Mouse (Mus musculus) large intestine, adult 2 months (tissue): Measurements from ENCODE around the gene Nup133. TPM values are rescaled to one million over a fixed set of nuclear protein-coding genes. Genes with fewer than 3 reads are reported as not detected.

Experiments used
- DNase-seq: peaks from one replicate; pipeline ENCODE4 v3.0.0-alpha.2; 2012; ENCODE audit warnings: low read depth, low spot score
- WGBS: fragments of 180-500 bp; shearing (Covaris S2); methylation state at CpG from one replicate; pipeline ENCODE4 v1.1.7; 2018; 5-methylcytosine and 5-hydroxymethylcytosine counted together
- polyA plus RNA-seq: library from polyadenylated mRNA; depleted of rRNA; stranded (reverse); fragments of >200 nt; gene quantifications from 2 replicates; pipeline ENCODE4 v1.2.3, GENCODE M21; 2012; rRNA removed

Nup133 gene
- polyA plus RNA-seq, 1 experiment: 14.4 TPM

- 2% methylated on average over 17 of the region's 17 CpGs for WGBS
- DNase-seq: no peak
Observed at GRCm38 (mm10) chr8:123858574-123858940, 90.5 kb downstream of the Nup133 start.

- 84% methylated on average over 3 of the region's 3 CpGs for WGBS
- DNase-seq: no peak
Observed at GRCm38 (mm10) chr8:123857361-123857760, 91.7 kb downstream of the Nup133 start.

DNA sequence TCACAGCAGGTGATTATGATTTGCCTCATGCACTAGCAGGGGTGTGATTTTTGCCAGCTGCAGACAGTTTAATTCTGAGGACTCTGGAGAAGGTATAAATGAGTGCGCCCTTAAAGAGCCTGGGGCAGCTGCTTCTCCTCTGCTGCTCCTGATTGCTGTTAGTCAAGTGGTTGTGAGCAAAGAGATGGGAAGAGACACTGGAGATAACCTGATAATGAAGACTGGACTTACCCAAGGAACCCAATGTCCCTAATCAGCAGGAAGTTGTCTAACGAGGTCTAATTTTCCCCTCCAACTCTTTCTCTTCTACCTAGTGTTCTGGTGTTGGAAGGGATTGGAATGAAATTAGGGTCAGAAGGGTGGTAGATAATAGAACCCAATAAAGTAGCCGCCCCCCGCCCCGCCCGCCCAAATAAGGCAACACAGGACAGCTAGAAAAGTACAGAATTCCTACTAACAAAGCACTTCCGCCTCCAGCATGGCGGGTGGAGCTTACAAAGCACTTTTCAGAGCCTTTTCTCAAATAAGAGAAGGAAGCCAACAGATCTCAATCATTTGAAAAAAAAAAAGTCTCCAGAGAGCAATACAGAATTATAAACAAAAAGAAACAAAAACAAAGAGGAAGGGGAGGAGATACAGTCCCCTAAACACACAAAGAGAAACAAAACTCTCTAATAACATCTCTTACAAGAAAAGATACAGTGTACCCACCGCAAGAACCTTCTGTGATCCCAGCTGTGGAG lies 94.2 kb downstream of the Nup133 start:
- 79% methylated on average over 9 of the region's 9 CpGs for WGBS
- no peak for DNase-seq

- no peak for DNase-seq
- 87% methylated on average over 1 of the region's 1 CpGs for WGBS
Observed at GRCm38 (mm10) chr8:123854252-123854651, 94.8 kb downstream of the Nup133 start.

DNA sequence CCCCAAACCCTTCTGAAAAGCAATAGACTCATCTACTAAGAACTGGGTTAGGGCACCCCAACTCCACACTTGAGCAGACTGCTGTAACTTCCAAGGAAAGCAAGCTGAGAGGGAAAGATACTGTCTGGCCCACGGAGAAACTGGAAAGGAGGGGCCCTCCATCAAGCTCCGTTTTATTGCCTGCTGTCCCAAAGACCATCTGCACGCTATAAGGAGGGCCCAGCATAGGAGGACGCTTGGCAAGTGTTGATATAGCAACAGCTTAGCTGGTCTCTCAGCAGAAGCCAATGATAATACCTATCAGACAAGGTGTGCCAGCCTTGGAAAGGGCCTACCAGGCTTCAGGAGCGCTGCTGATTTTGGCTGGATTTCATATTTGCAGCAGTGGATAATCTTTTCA lies 97.5 kb downstream of the Nup133 start:
- 28% methylated on average over 5 of the region's 5 CpGs for WGBS
- DNase-seq: no peak

DNA sequence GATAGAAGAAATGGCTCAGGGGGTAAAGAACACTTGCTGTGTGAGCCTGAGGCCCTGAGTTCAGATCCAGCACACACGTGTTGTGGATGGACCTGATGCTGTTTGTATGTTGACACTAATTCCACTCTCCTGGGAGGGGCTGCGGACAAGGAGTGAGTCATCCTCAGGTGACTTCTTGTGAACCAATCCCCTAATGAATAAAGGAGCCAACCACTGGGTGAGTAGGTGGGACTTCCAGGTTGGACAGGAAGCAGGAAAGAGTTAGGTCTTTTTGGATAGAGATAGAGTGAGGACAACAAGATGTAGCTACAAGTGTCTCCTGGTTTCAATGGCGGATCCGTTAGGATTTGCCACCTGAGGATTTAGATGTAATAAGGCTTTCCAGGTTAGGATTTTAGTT lies 99.7 kb downstream of the Nup133 start:
- WGBS: 78% methylated on average over 4 of the region's 4 CpGs
- DNase-seq: no peak

GRCm38 (mm10) chr8:123847546-123847945 lies 101.5 kb downstream of the Nup133 start:
- 33% methylated on average over 3 of the region's 3 CpGs for WGBS
- DNase-seq: no peak

Other genes with a start within 250 kb of the Nup133 start
- 67.2 and 71.0 TPM in 2 replicates for gene Rab4a, start 143.3 kb downstream of the Nup133 start, polyA plus RNA-seq
- gene Ccsap, start 89.1 kb downstream of the Nup133 start, polyA plus RNA-seq: 0.99 and 1.3 TPM in 2 replicates
- 4.9 and 32.6 TPM in 2 replicates for gene Acta1, start 54.5 kb downstream of the Nup133 start, polyA plus RNA-seq
- gene Abcb10, start 33.9 kb upstream of the Nup133 start, polyA plus RNA-seq: 12.7 and 23.2 TPM in 2 replicates
- gene Taf5l, start 72.1 kb upstream of the Nup133 start, polyA plus RNA-seq: 32.4 and 40.4 TPM in 2 replicates
- 4.0 and 6.6 TPM in 2 replicates for gene Urb2, start 72.2 kb upstream of the Nup133 start, polyA plus RNA-seq